Mouse (Mus musculus): ENCODE measurements around the gene Exosc8. TPM values are rescaled to one million over a fixed set of nuclear protein-coding genes. Genes with fewer than 3 reads are reported as not detected.

The Exosc8 gene
- total RNA-seq, 2 experiments from 2014 or later = 22.2 to 31.6 TPM

DNA sequence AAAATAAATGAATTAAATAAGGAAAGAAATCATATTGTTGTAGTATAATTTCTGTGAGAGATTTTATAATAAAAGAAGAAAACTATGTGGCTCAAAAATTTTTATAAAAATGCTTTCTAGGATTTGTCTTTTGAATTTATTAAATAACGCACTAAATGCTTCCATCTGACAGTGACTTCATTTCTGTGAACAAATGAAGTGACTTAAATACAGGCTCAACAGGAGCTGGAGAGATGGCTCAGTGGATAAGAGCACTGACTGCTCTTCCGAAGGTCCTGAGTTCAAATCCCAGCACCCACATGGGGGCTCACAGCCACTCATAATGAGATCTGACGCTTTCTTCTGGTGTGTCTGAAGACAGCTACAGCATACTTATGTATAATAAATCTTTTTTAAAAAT, 50.0 kb downstream of the Exosc8 start:
- DNase-seq (ENCODE audit: extremely low spot score in 1 of 2, low spot score in 1 of 2) = no peak

- DNase-seq (ENCODE audit: extremely low spot score in 1 of 2, low spot score in 1 of 2) = no peak
Measured at GRCm38 (mm10) chr3:54681310-54682204, 53.6 kb downstream of the Exosc8 start.

Other genes with a start within 250 kb of the Exosc8 start
- gene Supt20, start 42.6 kb downstream of the Exosc8 start, total RNA-seq (2021) = 10 to 100 TPM; 34.9 to 49.6 TPM
- gene Gm21958, start 21.0 kb downstream of the Exosc8 start, total RNA-seq (2021) = not detected
- 10 to 100 TPM; 18.2 to 21.6 TPM for gene Alg5, start 146 bp upstream of the Exosc8 start, total RNA-seq (2021)
- 1 to 10 TPM; 5.9 to 6.0 TPM for gene Smad9, start 20.2 kb upstream of the Exosc8 start, total RNA-seq (2021)
- 10 to 100 TPM; 51.2 to 63.5 TPM for gene Rfxap, start 72.4 kb upstream of the Exosc8 start, total RNA-seq (2021)
- gene Sertm1, start 180.5 kb upstream of the Exosc8 start, total RNA-seq (2021) = 10 to 100 TPM; 80.1 to 86.1 TPM